Mouse (Mus musculus) C2C12 (cell line): ENCODE data around the gene Tomm70a.

Source experiments
- CTCF ChIP-seq: IDR thresholded peaks from one replicate; pipeline ENCODE4 v1.5.1; 2011; ENCODE audit not compliant: control insufficient read depth, insufficient read depth, insufficient read length
- MAX ChIP-seq: IDR thresholded peaks from one replicate; pipeline ENCODE4 v1.6.1; 2011; ENCODE audit warnings: mild to moderate bottlenecking, control low read depth
- MYOD1 ChIP-seq: IDR thresholded peaks from one replicate; pipeline ENCODE4 v1.6.1; 2011; ENCODE audit warnings: low read depth; ENCODE audit not compliant: control insufficient read depth, insufficient read length
- MYOG ChIP-seq: IDR thresholded peaks from one replicate; pipeline ENCODE4 v1.6.1; 2011; ENCODE audit not compliant: control insufficient read depth, insufficient read length; ENCODE audit errors: extremely low read depth
- USF1 ChIP-seq: IDR thresholded peaks from one replicate; pipeline ENCODE4 v1.6.1; 2011; ENCODE audit warnings: low read depth, mild to moderate bottlenecking, control low read depth, moderate library complexity

GRCm38 (mm10) chr16:57075986-57076385 is 45.5 kb upstream of the Tomm70a start:
- TF ChIP-seq CTCF: no peak
- no peak for TF ChIP-seq MAX
- no peak for TF ChIP-seq MYOD1
- TF ChIP-seq MYOG: no peak
- no peak for TF ChIP-seq USF1
